Mouse (Mus musculus) olfactory bulb, adult 2 months (tissue): ENCODE results near the gene Nadk.

Experiments
- CTCF ChIP-seq: fragments of 200-500 bp; IDR thresholded peaks from 2 replicates; pipeline ENCODE4 v1.5.1; 2012; ENCODE audit warnings: low read depth, mild to moderate bottlenecking, low read length, moderate library complexity; ENCODE audit not compliant: insufficient read depth
- POLR2A ChIP-seq: fragments of 200-500 bp; IDR thresholded peaks from 2 replicates; pipeline ENCODE4 v1.6.1; 2012; ENCODE audit warnings: mild to moderate bottlenecking, low read depth, low read length, moderate library complexity; ENCODE audit not compliant: insufficient read depth

DNA sequence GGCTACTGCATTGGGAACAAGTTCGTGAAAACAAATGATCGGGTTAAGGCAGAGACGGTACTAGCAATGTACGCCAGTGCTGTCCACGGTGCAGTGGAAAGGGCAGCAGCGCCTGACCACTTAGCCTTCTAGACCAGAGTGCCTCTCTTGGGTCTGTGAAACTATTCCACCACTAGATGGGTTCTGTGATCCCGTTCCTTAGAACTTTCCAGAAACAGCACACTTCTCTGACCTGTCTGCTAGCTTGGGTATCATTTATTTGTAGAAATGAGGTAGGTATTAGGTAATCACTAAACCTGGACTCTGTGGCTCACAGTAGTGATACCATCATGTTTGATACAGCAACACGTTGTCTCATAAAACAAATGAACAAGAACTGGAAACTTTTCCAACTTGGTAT lies 4.4 kb downstream of the Nadk start:
- TF ChIP-seq POLR2A, result no peak
- no peak for TF ChIP-seq CTCF
